Mouse (Mus musculus) thymus, postnatal 10 days (tissue): ENCODE measurements around the gene Dennd1c.
"Not testable (repeated sequence)": the region's sequence is repeated elsewhere in the genome, so short reads cannot be mapped to it uniquely, and the experiment has no call there.

Source experiments
- DNase-seq, 2 experiments: peaks; one replicate each; pipeline ENCODE4 v3.0.0; 2021; ENCODE audit warnings: low spot score in 2 of 2

Gene Dennd1c

DNA sequence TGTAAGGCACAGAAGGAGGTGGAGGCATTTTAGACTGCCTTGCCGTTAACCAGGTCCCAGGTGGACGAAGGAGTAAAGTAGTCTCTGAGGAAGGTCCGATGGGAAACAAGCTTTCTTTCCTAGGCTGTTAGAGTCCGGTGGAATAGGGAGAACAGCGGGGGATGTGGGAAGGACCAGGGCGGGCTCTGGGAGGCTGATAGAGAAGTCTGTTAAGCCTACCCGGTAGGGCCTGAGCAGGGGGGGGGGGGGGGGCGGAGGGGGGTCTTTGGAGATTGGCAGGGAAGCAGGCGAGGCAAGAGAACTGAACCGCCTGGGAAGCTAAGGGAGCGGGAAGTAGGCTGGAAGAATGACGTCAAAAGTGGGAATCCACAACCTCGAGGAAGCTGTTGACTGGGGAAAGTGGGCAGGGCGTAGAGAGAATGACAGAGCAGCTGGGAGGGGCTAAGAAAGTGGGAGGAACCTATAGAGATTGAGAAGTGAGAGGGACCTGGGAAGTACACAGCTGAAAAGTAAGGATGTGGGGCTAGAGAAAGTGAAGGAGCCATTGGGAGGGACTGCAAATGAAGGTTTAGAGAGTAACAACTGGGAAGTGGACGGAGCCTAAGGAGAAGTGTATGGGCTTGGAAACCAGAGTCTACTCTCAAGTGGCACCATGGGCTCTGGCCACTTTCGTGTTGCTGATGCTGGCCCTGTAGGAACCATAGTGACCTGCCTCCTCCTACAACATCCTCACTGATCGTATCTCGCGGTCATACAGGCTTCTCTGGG lies 17.7 kb upstream of the Dennd1c start:
- DNase-seq = no peak

DNA sequence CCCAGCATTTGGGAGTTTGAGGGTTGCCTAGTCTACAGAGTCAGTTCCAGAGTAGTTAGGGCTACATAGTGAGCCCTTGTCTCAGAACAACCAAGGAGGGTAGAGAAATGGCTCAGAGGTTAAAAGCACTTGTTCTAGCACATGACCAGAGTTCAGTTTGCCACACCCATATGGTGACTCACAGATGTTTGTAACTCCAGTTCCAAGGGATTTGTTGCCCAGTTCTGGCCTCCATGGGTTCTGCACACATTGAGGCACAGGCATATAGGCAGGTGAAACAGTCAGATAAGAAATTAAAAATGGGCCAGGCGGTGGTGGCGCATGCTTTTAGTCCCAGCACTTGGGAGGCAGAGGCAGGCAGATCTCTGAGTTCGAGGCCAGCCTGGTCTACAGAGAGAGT lies 15.9 kb upstream of the Dennd1c start:
- DNase-seq = no peak

DNA sequence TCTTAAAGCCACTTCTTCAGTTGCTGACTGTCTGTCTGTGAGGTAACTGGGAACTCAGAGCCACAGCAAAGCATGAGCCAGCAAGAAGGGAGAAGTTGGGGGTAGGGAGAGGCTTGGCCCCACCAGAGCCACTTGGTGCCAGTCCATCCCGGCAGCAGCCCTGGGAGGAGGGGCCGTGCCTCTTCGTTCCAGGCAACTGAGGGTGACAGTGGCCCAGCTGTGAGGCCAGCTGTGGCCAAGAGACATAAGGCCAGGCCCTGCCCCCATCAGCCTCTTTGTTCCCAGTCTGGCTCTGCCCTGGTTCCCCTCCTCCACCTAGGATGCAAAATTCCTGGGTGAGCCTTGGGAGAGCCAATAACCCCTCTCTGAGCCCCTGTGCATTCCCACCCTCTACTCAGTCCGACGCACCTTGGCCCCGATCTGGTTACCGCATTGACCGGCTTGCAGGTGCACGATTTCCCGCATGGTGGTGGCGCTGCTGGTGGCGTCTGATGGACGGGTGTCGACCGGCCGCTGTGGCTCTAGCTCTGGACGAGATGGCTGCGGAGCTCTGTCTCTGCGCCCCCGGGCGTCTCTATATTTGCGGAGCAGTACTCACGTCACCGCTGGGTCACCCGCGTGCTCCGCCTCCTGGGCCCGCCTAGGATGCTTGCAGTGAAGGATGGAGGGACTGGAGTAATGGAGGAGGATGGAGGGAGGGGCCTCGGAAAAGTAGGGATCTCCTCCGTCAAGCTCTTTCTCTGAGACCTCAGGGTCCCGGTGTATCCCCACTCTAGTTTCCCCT lies 8.9 kb upstream of the Dennd1c start, which contains the start of gene Tubb4a:
Gene Tubb4a, minus strand, starts transcription at position 734 of the 784 bp plus-strand sequence.
- no peak for DNase-seq

DNA sequence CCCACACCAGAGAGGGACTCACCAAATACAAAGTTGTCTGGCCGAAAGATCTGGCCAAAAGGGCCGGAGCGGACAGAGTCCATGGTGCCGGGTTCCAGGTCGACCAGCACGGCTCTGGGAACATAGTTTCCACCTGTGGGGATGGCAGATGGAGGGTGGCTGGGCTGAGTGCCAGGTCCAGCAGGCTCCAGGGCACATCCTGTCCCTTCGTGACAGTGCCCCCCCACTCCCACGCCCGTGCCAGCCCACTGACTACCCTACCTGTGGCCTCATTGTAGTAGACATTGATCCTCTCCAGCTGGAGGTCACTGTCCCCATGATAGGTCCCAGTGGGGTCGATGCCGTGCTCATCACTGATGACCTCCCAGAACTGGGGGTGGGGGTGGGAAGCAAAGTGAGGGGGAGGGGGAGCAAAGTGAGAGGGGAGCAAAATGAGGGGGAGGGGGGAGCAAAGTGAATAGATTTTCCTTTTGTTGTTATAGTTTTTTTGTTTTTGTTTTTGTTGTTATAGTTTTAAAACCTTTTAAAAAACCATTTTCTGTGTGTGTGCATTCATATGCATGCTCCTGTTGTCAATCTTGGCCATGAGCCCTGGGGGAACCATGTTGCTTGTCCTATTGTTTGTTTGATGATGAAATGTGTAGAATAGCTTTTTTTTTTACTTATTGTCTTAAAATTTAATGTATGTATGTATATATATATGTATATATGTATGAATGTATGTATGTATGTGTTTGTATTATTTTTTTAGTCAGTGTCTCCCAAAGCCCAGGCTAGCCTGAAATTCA lies 7.8 kb upstream of the Dennd1c start:
- DNase-seq = no peak

DNA sequence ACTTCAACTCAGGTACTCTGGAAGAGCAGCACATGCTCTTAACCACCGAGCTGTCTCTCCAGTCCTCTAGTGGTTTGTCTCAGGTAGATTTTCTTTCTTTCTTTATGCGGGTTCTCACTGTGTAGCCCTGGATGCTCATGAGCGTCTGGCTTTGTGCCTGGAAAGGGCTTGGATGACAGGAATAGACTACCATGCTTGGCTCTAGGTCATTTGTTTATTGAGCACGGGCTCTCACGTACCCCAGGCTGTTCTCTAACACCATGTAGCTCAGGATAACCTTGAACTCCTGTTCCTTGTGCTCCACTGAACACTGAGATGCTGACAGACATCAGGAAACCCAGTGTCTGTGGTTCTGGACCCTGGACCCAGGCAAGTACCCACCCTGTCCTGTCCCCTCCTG lies 4.2 kb upstream of the Dennd1c start:
- DNase-seq = no peak

DNA sequence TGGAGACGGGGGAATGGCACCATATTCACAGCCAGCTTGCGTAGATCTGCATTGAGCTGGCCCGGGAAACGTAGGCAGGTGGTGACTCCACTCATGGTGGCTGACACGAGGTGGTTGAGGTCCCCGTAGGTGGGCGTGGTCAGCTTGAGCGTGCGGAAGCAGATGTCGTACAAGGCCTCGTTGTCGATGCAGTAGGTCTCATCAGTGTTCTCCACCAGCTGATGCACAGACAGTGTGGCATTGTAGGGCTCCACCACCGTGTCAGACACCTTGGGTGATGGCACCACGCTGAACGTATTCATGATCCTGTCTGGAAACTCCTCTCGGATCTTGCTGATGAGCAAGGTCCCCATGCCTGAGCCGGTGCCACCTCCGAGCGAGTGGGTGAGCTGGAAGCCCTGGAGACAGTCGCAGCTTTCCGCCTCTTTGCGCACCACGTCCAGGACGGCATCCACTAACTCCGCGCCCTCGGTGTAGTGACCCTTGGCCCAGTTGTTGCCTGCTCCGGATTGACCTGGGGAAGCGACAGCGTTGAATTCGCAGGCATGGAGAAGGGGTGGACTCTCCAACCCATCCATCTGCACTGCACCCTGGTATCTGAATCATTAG lies 3.0 kb upstream of the Dennd1c start:
- DNase-seq = no peak

DNA sequence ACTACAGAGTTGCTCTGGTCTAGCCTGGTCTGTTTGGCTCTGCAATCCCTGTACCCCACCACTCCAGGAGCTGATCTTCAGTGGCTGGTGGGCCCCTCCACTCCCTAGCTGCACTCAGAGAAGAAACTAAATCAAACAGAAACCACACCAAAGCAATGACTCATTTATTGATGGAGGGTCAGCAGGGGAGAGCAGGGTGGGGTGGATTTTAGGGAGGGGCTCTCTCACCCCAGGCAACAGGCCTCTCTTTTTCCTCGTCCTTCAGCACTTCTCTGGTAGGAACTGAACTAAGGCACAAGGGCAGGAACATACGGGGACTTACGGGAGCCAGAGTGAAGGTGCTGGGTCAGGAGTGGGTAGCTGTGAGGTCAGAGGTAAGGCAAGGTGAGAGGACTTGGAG lies 1.6 kb upstream of the Dennd1c start:
- DNase-seq = no peak

DNA sequence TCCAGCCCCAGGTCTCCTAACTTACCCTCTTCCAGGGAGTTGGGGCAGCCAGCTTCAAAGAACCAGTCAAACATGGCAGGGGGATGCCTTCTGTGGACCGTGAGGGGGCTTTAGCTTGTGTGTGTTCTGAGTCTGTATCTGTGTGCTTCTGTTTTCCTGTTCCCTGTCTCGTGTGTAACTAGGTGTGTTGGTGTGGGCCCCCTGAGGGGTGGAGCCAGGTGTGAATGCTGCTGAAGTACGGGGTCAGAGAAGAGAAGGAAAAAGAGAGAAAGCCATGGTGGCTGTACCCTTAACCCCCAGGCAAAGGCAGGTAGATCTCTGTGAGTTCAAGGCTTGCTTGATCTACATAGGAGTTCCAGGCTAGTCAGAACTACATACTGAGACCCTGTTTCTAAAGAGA lies 1.4 kb downstream of the Dennd1c start:
- DNase-seq = peak in 1 of 2 experiments; percentile 35

DNA sequence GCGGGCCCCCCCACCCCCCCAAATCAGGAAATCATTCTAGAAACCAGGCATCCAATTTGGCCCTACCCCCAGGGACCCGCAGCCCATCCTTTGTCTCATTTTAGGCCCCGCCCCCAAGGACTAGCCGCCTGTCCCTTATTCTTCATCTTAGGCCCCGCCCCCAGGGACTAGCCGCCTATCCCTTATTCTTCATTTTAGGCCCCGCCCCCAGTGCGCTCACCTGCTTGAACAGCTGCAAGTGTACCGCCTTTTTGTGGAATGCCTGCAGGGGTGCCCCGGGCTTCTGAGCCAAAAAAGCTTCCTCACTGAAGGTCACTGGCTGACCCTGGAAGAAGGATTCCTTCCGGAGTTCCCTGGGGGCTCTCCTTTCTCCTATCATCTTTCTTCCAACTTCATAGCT lies 7.6 kb downstream of the Dennd1c start:
- peak; percentile 25 to 43 for DNase-seq

DNA sequence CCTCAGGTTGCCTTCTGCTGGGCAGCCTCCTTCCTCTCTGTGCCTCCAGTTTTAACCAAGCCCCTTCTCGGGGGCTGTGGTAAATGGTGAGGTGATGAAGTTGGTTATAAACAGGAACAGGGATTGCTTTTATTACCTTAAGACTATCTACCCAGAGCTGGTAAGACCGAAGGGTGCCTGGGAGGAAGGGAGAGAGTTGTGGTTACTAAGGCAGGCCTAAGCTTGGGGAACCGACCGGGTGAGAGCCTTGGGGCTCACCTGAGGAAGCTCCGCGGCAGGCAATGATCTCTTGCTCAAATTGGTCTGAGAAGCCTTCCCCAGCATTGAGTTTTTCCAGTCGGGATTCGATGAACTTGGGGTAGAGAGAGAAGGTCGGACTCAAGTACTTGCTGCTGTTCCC lies 8.0 kb downstream of the Dennd1c start:
- DNase-seq = no peak

DNA sequence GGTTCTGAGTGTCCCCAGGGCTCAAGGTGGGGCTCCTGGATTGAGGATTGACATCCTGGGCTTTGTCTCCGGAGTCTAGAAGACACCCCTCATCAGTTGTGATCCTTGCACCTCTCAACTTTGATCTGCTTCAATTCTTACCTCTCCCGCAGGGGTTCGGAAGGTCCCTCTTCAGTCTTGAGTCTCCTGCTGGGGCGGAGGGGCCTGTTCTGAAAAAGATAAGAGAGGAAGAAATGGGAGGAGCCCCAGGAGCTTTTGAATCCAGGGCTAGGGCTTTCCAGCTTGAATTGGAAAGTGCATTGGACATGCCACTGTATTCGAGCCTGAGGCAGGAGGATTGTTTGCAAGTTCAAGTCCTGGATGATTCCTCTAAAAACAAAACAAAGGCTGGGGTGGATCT lies 11.4 kb downstream of the Dennd1c start:
- DNase-seq = no peak

DNA sequence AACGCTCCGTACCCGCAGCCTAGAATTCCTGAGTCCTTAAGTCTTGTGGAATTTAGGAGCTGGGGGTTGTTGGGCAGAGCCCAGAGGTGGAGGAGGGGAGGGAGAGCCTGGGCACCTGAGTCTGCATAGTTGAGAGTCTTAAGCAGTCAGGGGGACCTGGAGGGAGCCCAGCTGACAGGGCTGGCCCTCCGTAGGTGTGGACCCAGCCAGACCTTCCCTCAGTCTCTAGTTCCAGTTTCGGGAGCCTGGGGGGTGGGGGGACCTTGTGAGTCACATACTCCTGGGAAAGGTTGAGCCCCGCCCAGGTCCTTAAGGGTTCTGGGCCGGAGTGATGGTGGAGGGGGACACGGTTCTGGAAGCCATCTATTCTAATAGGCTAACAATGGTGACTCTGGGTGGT lies 15.3 kb downstream of the Dennd1c start:
- no peak for DNase-seq

DNA sequence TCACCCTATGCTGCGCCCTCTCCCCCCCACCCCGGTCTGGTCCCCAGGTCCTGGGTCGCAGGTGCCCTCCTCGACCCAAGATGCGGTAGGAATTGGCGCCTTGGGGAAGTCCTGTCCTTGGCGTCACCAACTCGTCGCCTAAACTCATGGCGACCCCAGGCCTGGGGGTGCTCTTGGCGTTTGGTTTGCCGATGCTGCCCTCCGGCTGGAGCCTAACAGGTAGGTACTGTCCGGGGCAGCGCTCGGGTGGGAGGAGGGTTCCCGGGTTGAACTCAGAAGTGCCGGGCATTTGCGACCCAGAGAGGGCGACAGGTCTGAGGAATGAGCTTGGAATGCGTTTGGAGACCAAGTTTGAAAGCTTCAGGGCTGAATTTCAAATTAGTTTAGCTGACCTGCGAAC lies 15.8 kb downstream of the Dennd1c start:
- DNase-seq = no peak

DNA sequence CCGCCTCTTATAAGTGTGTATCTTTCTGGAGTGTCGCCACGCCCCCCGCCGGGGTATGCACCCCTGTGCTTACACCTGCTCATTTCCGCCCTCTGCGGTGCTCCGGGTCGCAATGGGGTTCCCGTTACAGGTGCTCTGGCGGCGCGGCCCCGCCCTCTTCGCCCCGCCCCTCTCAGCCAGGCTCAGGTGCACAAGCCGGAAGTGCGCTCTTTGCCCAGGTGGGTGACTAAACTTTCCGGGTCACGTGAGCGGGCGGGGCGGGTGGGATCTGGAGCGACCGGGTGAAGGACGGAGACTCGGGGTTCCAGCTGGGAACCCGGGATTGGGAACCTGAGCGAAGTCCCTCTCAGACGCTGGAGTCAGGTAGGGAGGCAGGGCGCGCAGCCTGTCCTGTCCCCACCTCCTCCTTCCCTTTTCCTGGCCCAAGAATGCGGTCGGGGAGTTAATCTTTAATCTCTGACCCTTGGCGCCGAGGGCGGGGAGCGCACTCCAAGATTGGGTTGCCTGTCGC lies 16.2 kb downstream of the Dennd1c start:
- DNase-seq = peak; percentile 37 to 42

DNA sequence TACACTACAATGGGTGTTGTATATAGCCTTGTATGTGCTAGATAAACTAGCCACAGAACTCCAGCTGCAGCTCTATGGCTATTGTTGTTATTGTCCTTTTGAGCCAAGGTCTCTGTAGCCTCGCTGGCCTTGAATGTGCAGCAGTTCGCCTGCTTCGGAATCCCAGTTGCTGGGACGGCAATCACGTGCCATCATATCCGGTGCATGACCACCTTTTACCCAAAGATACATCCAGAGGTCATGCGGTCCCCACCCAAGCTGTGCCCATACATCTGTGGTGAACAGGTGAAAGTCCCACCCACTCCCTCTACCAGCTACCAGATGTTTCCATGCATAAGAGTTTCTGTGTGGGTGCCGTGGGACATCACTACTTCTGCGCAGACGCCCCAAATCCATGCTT lies 17.2 kb downstream of the Dennd1c start:
- no peak for DNase-seq

DNA sequence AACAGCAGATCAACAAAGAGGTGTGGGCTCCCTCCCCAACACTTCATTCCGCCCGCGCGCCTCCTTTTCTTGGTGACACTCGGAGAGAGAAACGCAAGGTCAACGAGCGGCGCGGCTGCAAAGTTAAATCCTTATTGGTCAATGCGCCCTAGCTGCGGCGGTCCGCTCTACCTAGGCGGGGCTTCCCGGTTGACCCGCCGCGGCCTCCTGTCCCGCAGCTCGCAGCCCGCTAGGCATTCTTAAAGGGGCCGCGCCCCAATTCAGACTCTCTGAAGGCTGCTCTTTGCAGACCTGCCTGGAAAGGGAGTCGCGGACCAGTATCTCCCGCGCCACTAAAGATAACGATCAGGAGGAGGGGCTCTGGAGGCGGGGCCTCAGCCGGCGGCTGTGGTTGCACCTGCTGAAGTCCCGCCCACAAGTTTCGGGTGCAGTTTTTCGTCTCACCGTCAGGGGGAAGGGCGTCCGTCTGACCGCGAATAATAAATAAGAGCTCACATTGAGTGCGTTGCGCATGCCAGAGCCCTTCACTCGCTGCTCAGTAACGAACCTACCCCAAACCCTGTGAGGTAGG lies 18.0 kb downstream of the Dennd1c start:
- peak; percentile 94 to 96 for DNase-seq

DNA sequence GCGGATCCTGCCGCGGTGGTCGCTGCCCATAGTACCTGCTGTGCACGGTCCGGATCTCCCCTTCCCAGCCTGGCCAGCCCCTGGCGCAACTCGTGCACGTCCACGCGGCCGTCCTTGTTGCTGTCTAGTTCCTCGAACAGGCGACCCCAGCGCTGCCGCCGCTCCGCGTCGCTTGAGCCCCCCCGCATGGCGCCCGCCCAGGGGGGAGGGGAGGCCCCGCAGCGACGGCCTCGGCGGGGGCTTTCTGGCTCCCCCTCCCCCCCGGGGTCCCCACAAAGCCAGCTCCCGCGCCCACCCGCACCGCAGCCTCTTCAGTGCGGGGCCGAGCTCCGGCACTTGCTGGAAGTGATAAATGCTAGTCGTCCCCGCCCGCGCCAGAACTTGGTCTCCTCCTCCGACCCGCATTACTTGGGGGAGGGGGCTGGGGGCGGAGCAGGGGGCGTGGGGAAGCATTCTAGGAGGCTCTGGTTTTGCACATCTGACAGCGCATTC lies 18.8 kb downstream of the Dennd1c start, which contains the start of gene Slc25a23:
Gene Slc25a23, minus strand, starts transcription at position 378 of the 492 bp plus-strand sequence.
- DNase-seq = peak; percentile 72 to 73

DNA sequence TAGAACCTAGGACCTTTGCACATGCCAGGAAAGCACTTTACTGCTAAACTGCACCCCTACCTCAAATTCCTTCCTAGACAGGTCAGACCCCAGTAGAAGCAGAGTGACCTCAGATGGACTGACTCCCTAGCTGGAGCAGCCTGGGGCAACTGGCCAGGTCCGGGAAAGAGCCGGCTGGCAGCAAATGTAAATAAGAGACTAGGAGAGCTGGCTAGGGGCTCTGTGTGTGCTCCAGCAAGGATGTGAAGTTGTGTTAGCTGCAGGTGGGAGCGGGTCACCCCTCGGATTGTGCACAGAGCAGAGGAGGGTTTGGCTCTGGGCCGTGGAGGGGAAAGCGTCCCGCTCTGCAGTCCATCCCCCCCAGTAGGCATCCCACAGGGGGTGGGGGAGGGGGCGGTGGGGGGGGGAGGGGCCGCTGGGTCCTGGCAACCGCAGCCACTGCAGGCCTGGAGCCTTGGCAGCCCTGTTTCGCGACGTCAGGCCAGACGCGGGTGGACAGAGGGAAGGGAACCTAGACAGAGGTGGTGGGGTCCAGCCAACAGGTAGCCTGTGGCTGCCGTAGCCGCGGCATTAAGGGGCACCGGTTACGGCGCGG lies 19.3 kb downstream of the Dennd1c start, which contains the start of gene Crb3:
Gene Crb3, plus strand, starts transcription at position 215 of the 595 bp plus-strand sequence.
- DNase-seq = no peak

DNA sequence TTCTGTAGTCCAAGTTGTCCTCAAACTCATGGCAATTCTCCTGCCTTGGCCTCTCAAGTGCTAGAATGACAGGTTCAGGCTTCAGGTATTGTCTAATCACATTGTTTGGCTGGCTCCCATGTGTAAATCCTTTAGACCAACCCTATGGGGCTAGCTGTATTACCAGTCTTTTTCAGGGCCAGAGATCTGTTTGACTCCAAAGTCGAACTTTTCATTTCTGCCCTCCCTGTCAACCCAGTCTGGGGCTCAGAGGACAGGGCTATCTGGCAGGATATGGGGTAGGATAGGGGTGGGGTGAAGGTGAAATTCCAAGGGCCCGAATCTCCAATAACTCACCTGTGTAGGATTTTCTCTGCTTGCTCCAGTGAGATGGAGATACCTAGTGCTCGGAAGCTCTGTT lies 22.1 kb downstream of the Dennd1c start:
- DNase-seq = no peak

DNA sequence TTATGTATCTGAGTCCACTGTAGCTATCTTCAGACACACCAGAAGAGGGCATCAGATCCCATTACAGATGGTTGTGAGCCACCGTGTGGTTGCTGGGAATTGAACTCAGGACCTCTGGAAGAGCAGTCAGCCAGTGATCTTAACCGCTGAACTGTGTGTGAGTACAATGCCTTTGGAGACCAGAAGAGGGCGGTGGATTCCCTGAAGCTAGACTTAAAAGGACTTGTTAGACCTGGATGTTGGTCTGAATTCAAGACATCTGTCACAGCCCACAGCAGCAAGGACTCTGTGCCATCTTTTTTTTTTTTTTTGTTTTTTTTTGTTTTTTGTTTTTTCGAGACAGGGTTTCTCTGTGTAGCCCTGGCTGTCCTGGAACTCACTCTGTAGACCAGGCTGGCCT lies 26.6 kb downstream of the Dennd1c start:
- not testable (repeated sequence) for DNase-seq

DNA sequence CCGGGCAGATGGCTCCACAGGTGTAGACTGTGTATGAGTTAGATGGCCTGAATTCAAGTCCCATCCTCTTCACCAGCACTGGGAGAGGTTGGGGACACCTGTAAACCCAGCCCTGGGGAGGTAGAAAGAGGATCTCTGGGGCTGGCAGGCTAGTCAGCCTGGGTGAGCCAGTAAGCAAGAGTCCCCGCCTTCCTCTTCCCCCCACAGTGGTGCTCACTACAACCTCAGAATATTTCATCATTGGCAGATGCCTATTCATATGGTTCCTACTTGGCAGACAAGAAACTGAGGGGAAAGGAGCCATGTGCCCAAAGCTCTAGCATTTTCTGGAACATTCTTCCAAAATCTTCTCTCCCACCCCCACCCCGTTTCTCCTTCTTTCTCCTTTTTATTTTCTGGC lies 29.5 kb downstream of the Dennd1c start:
- DNase-seq = no peak
